Mouse (Mus musculus): ENCODE data around the gene Bmper. TPM values are rescaled to one million over a fixed set of nuclear protein-coding genes. Genes with fewer than 3 reads are reported as not detected.

Gene Bmper
- 0.01 TPM in 1 of 2 replicates, not detected in the other for polyA plus RNA-seq (2012)

DNA sequence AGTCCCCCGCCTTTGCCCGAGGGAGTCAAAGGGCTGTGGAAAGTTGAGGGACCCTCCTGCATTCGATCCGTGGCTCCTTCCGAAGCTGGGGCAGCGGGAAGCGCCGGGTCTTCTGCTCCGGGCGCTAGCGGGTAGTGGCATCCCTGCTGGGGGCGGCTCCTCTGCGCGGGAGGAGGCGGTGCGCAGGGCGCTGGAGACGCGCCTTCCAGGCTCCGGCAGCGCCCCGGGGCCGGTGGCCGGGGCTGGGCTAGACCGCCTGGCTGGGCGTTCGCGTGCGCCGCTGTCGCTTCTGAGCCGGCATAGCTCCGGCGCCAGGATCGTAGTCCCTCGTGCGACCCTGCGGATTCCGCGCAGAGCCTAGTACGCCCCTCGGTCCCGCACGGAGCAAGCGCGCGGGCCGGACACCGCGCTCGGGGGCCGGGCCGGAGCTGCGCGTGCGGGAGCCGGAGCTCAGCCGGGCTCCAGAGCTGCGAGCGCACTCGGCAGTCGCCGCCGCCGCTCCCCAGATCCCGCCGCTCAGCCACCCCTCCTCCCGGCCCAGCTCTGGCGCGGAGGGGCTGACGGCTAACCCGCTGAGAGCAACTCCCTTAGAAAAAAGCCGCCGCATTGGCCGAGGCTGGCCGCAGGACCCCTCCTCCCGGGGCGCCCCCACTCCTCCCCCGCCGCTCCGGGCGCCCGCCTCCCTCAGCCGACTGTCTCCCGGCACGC, at the start of gene Bmper:
TSS of gene Bmper (plus strand) at position 236 of the 708 bp plus-strand sequence.
- no peaks in the 10 kb centered on the region for H3K9me3 ChIP-seq (ENCODE audit: control insufficient read depth, low read length)
- no peaks in the 10 kb centered on the region for H3K36me3 ChIP-seq (ENCODE audit: control insufficient read depth)
- peak within 1 kb of the TSS; percentile 34 for H3K4me3 ChIP-seq (replicated peaks)
- peaks cover 49% of the 10 kb centered on the region for H3K27me3 ChIP-seq (ENCODE audit: control insufficient read depth)
- H3K4me1 ChIP-seq (ENCODE audit: control insufficient read depth): no peaks in the 10 kb centered on the region
- no peak for TF ChIP-seq TAL1 (IDR thresholded peaks at IDR 0.05; ENCODE audit: low read length)
- TF ChIP-seq GATA1 (IDR thresholded peaks at IDR 0.05; ENCODE audit: low read length): no peak

- no peaks in the 10 kb centered on the region for H3K36me3 ChIP-seq (ENCODE audit: control insufficient read depth)
- H3K4me3 ChIP-seq (replicated peaks): no peak overlapping the region
- TF ChIP-seq GATA1 (IDR thresholded peaks at IDR 0.05; ENCODE audit: low read length): no peak
- TF ChIP-seq TAL1 (IDR thresholded peaks at IDR 0.05; ENCODE audit: low read length): no peak
- H3K4me1 ChIP-seq (ENCODE audit: control insufficient read depth): no peaks in the 10 kb centered on the region
- H3K9me3 ChIP-seq (ENCODE audit: control insufficient read depth, low read length): no peaks in the 10 kb centered on the region
- H3K27me3 ChIP-seq (ENCODE audit: control insufficient read depth): no peaks in the 10 kb centered on the region
Observed at GRCm38 (mm10) chr9:23177476-23177875, 45.4 kb upstream of the Bmper start.

DNA sequence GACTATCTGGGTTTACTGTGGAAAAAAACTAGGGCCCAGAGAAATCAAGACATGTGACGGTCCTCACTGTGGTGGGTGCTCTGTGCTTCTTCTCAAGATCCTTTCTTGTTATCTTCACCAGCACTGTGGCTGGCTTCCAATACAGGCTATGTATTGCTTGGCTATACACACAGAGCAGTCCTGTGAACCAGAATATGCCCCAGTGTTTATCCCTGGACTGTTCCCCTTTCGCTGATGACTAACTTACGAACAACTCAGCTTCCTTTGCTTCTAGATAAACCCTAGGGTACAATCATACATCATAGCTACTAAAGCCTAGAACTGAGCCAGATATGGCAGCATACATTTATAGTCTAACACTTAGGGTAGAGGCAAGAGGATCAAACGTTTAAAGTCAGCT, 35.7 kb upstream of the Bmper start:
- Histone ChIP-seq H3K9me3 (ENCODE audit: control insufficient read depth, low read length) (no peaks in the 10 kb centered on the region), H3K4me3 (replicated peaks) (no peak overlapping the region), H3K4me1 (ENCODE audit: control insufficient read depth) (no peaks in the 10 kb centered on the region), H3K27me3 (ENCODE audit: control insufficient read depth) (no peaks in the 10 kb centered on the region), H3K36me3 (ENCODE audit: control insufficient read depth) (no peaks in the 10 kb centered on the region)
- no peak for TF ChIP-seq TAL1 (IDR thresholded peaks at IDR 0.05; ENCODE audit: low read length)
- no peak for TF ChIP-seq GATA1 (IDR thresholded peaks at IDR 0.05; ENCODE audit: low read length)

DNA sequence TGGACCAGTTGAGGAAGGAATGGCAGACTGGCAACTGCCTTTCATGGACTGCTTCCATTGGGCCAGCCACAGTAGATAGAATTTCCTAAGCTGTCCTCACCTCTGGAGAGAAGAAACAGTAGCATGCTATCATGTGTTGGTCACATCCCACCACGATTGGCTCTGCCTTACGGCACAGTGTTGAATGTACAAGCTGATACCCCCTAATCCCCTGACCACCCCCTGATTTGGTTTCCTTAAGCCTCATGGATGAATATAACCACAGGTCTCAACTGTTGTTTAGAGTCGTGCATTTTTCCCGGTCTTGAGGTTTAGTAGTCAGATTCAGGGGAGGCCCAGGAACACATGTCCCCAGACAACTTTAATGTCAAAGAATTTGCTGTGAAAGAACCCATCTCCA, 34.7 kb upstream of the Bmper start:
- no peak for TF ChIP-seq GATA1 (IDR thresholded peaks at IDR 0.05; ENCODE audit: low read length)
- TF ChIP-seq TAL1 (IDR thresholded peaks at IDR 0.05; ENCODE audit: low read length): no peak
- Histone ChIP-seq H3K27me3 (ENCODE audit: control insufficient read depth) (no peaks in the 10 kb centered on the region), H3K36me3 (ENCODE audit: control insufficient read depth) (no peaks in the 10 kb centered on the region), H3K4me3 (replicated peaks) (no peak overlapping the region), H3K4me1 (ENCODE audit: control insufficient read depth) (no peaks in the 10 kb centered on the region), H3K9me3 (ENCODE audit: control insufficient read depth, low read length) (no peaks in the 10 kb centered on the region)

DNA sequence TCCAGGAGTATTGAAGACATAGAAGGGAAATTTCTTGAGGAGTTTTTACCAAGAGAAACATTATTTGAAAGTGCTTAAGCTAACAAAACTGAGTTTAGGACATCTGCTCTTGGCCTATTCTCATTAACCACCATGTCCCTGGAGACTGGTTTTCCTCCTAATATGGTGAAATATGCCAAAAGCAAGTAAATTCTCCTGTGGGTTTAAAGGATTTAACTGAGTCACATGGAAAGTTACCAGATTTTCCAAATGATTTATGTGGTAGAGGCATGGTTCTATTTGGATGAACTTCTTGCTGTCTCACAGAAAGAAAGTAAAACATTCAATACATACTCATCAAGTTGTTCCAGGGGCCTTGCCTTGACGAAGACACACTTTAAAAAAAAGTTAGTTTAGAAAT, 31.9 kb upstream of the Bmper start:
- Histone ChIP-seq H3K4me3 (replicated peaks) (no peak overlapping the region), H3K4me1 (ENCODE audit: control insufficient read depth) (no peaks in the 10 kb centered on the region), H3K9me3 (ENCODE audit: control insufficient read depth, low read length) (no peaks in the 10 kb centered on the region), H3K36me3 (ENCODE audit: control insufficient read depth) (no peaks in the 10 kb centered on the region), H3K27me3 (ENCODE audit: control insufficient read depth) (no peaks in the 10 kb centered on the region)
- no peak for TF ChIP-seq TAL1 (IDR thresholded peaks at IDR 0.05; ENCODE audit: low read length)
- TF ChIP-seq GATA1 (IDR thresholded peaks at IDR 0.05; ENCODE audit: low read length): no peak

GRCm38 (mm10) chr9:23191431-23191830, 31.4 kb upstream of the Bmper start:
- no peaks in the 10 kb centered on the region for H3K4me1 ChIP-seq (ENCODE audit: control insufficient read depth)
- no peaks in the 10 kb centered on the region for H3K9me3 ChIP-seq (ENCODE audit: control insufficient read depth, low read length)
- H3K36me3 ChIP-seq (ENCODE audit: control insufficient read depth): no peaks in the 10 kb centered on the region
- no peaks in the 10 kb centered on the region for H3K27me3 ChIP-seq (ENCODE audit: control insufficient read depth)
- no peak for TF ChIP-seq GATA1 (IDR thresholded peaks at IDR 0.05; ENCODE audit: low read length)
- TF ChIP-seq TAL1 (IDR thresholded peaks at IDR 0.05; ENCODE audit: low read length): no peak
- no peak overlapping the region for H3K4me3 ChIP-seq (replicated peaks)

DNA sequence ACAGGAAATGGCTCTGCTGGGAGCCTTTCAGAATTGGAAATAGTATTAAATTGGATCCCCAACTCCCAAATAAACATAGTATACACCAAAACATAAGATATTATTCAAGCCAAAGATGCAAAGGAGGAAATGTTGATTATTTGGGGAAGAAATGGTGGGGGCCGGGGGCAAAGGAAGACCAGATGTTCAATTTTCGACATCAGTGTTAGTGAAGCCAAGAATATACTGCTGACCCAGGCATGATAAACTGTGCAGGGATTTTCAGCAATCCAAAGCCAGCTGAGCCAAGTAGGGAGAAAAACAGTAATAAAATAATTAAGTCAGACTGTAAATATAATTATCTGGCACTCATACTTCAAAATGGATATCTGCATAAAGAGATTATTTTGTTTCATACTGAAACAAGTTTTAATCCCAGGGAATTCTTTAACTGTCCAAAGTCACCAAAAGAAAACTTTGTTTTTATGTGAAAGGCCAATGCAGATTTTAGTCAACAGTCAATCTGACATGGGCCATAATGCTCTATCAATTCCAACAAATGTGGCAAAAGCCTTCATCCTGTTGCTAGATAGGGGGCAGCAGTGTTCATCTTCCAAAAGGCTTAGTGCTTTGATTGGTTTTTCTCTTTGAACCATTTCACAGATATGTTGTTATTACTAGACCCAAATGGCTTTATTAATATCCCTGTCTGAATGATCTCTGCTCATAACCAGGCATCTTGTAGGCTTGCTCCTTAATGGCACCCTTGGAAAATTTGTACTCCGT, 30.1 kb upstream of the Bmper start:
- Histone ChIP-seq H3K4me3 (replicated peaks) (no peak overlapping the region), H3K36me3 (ENCODE audit: control insufficient read depth) (no peaks in the 10 kb centered on the region), H3K4me1 (ENCODE audit: control insufficient read depth) (no peaks in the 10 kb centered on the region), H3K27me3 (ENCODE audit: control insufficient read depth) (no peaks in the 10 kb centered on the region), H3K9me3 (ENCODE audit: control insufficient read depth, low read length) (no peaks in the 10 kb centered on the region)
- TF ChIP-seq GATA1 (IDR thresholded peaks at IDR 0.05; ENCODE audit: low read length) (no peak), TAL1 (IDR thresholded peaks at IDR 0.05; ENCODE audit: low read length) (no peak)

DNA sequence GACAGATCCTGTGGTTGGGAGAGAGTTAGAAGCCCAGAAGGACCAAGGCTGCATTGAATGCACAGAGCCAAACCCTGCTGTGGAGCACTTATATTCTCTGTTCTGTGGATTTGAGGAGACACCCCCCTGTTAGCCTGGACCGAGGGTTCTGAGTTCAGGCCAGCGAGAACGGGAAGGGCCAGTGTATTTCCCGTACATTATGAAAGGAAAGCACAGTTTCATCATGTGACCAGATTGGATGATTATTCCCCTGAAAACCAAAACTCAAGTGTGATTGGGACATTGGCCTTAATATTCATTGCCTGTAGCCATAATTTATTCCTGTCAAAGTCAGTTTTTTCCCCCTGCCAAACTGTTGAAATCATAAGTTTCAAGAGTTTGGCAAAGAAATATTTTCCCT, 23.9 kb upstream of the Bmper start:
- H3K4me1 ChIP-seq (ENCODE audit: control insufficient read depth): no peaks in the 10 kb centered on the region
- no peak for TF ChIP-seq GATA1 (IDR thresholded peaks at IDR 0.05; ENCODE audit: low read length)
- no peak for TF ChIP-seq TAL1 (IDR thresholded peaks at IDR 0.05; ENCODE audit: low read length)
- no peaks in the 10 kb centered on the region for H3K9me3 ChIP-seq (ENCODE audit: control insufficient read depth, low read length)
- no peaks in the 10 kb centered on the region; the same call in 1 of the 2 replicates for H3K27me3 ChIP-seq (ENCODE audit: control insufficient read depth)
- H3K36me3 ChIP-seq (ENCODE audit: control insufficient read depth): no peaks in the 10 kb centered on the region
- H3K4me3 ChIP-seq (replicated peaks): no peak overlapping the region

DNA sequence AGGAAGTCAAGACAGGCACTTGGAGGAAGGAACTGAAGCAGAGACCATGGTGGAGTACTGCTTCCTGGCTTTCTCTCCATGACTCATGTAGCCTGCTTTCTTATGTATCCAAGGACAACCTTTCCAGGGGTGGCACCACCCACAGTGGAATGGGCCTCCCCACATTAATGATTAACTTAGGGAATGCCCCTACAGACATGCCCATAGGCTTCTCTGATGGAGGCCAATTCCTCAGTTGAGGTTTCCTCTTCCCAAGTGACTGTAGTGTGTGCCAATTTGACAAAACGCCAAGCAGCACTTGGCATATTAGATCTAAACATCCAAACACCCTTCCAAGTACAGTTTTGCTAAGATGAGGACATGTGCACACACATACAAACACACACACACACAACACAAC, 23.0 kb upstream of the Bmper start:
- no peaks in the 10 kb centered on the region for H3K9me3 ChIP-seq (ENCODE audit: control insufficient read depth, low read length)
- no peaks in the 10 kb centered on the region for H3K4me1 ChIP-seq (ENCODE audit: control insufficient read depth)
- H3K27me3 ChIP-seq (ENCODE audit: control insufficient read depth): peaks cover 8% of the 10 kb centered on the region
- no peak overlapping the region for H3K4me3 ChIP-seq (replicated peaks)
- no peak for TF ChIP-seq GATA1 (IDR thresholded peaks at IDR 0.05; ENCODE audit: low read length)
- TF ChIP-seq TAL1 (IDR thresholded peaks at IDR 0.05; ENCODE audit: low read length): no peak
- H3K36me3 ChIP-seq (ENCODE audit: control insufficient read depth): no peaks in the 10 kb centered on the region

All from erythroblast, embryonic 14.5 days (primary cell).